Mouse (Mus musculus): ENCODE data around the gene Cdc42bpa. TPM values are rescaled to one million over a fixed set of nuclear protein-coding genes. Genes with fewer than 3 reads are reported as not detected.

The Cdc42bpa gene
- polyA plus RNA-seq, 1 experiment: 80.2 TPM

GRCm38 (mm10) chr1:180182731-180183130, 222.5 kb downstream of the Cdc42bpa start:
- no peak overlapping the region for H3K4me3 ChIP-seq (ENCODE audit: insufficient read depth, low read depth, low read length)
- H3K4me1 ChIP-seq (ENCODE audit: control insufficient read depth, insufficient read depth, low read length): no peaks in the 10 kb centered on the region
- TF ChIP-seq CTCF (IDR thresholded peaks at IDR 0.05; ENCODE audit: insufficient read depth, low read depth, low read length) (no peak), POLR2A (IDR thresholded peaks at IDR 0.05; ENCODE audit: insufficient read depth, low read depth, low read length) (no peak)
- no peak overlapping the region for H3K27ac ChIP-seq (ENCODE audit: insufficient read depth, low read depth, low read length)
- 91% methylated on average over 3 of the region's 3 CpGs for WGBS

- Histone ChIP-seq H3K27ac (ENCODE audit: insufficient read depth, low read depth, low read length) (no peak overlapping the region), H3K4me1 (ENCODE audit: control insufficient read depth, insufficient read depth, low read length) (no peaks in the 10 kb centered on the region), H3K4me3 (ENCODE audit: insufficient read depth, low read depth, low read length) (no peak overlapping the region)
- TF ChIP-seq POLR2A (IDR thresholded peaks at IDR 0.05; ENCODE audit: insufficient read depth, low read depth, low read length): no peak
- no peak for TF ChIP-seq CTCF (IDR thresholded peaks at IDR 0.05; ENCODE audit: insufficient read depth, low read depth, low read length)
- 93% methylated on average over 6 of the region's 6 CpGs for WGBS
Measured at GRCm38 (mm10) chr1:180183525-180184159, 223.4 kb downstream of the Cdc42bpa start.

GRCm38 (mm10) chr1:180184768-180185167, 224.5 kb downstream of the Cdc42bpa start:
- H3K27ac ChIP-seq (ENCODE audit: insufficient read depth, low read depth, low read length): no peak overlapping the region
- TF ChIP-seq CTCF (IDR thresholded peaks at IDR 0.05; ENCODE audit: insufficient read depth, low read depth, low read length) (no peak), POLR2A (IDR thresholded peaks at IDR 0.05; ENCODE audit: insufficient read depth, low read depth, low read length) (no peak)
- H3K4me3 ChIP-seq (ENCODE audit: insufficient read depth, low read depth, low read length): no peak overlapping the region
- 77% methylated on average over 7 of the region's 7 CpGs for WGBS
- no peaks in the 10 kb centered on the region for H3K4me1 ChIP-seq (ENCODE audit: control insufficient read depth, insufficient read depth, low read length)

- no peak overlapping the region for H3K4me3 ChIP-seq (ENCODE audit: insufficient read depth, low read depth, low read length)
- WGBS: 83% methylated on average over 5 of the region's 5 CpGs
- TF ChIP-seq CTCF (IDR thresholded peaks at IDR 0.05; ENCODE audit: insufficient read depth, low read depth, low read length) (no peak), POLR2A (IDR thresholded peaks at IDR 0.05; ENCODE audit: insufficient read depth, low read depth, low read length) (no peak)
Measured at GRCm38 (mm10) chr1:180185877-180186276, 225.6 kb downstream of the Cdc42bpa start.

GRCm38 (mm10) chr1:180186371-180186770, 226.1 kb downstream of the Cdc42bpa start:
- peaks cover 9% of the 10 kb centered on the region for H3K4me1 ChIP-seq (ENCODE audit: control insufficient read depth, insufficient read depth, low read length)
- TF ChIP-seq POLR2A (IDR thresholded peaks at IDR 0.05; ENCODE audit: insufficient read depth, low read depth, low read length) (no peak), CTCF (IDR thresholded peaks at IDR 0.05; ENCODE audit: insufficient read depth, low read depth, low read length) (no peak)
- no peak overlapping the region for H3K4me3 ChIP-seq (ENCODE audit: insufficient read depth, low read depth, low read length)
- H3K27ac ChIP-seq (ENCODE audit: insufficient read depth, low read depth, low read length): no peak overlapping the region
- 86% methylated on average over 3 of the region's 3 CpGs for WGBS

More at GRCm38 (mm10) chr1:180185877-180186276, 225.6 kb downstream of the Cdc42bpa start:
- H3K4me1 ChIP-seq (ENCODE audit: control insufficient read depth, insufficient read depth, low read length): peaks cover 5% of the 10 kb centered on the region; the same call in 1 of the 2 replicates
- no peak overlapping the region for H3K27ac ChIP-seq (ENCODE audit: insufficient read depth, low read depth, low read length)

GRCm38 (mm10) chr1:180188951-180189350, 228.7 kb downstream of the Cdc42bpa start:
- WGBS: 84% methylated on average over 4 of the region's 4 CpGs
- Histone ChIP-seq H3K4me1 (ENCODE audit: control insufficient read depth, insufficient read depth, low read length) (peaks cover 23% of the 10 kb centered on the region), H3K4me3 (ENCODE audit: insufficient read depth, low read depth, low read length) (no peak overlapping the region), H3K27ac (ENCODE audit: insufficient read depth, low read depth, low read length) (no peak overlapping the region)
- TF ChIP-seq POLR2A (IDR thresholded peaks at IDR 0.05; ENCODE audit: insufficient read depth, low read depth, low read length) (no peak), CTCF (IDR thresholded peaks at IDR 0.05; ENCODE audit: insufficient read depth, low read depth, low read length) (no peak)

GRCm38 (mm10) chr1:180191112-180191511, 230.8 kb downstream of the Cdc42bpa start:
- no peak for TF ChIP-seq CTCF (IDR thresholded peaks at IDR 0.05; ENCODE audit: insufficient read depth, low read depth, low read length)
- no peak for TF ChIP-seq POLR2A (IDR thresholded peaks at IDR 0.05; ENCODE audit: insufficient read depth, low read depth, low read length)
- H3K4me1 ChIP-seq (ENCODE audit: control insufficient read depth, insufficient read depth, low read length): peaks cover 35% of the 10 kb centered on the region
- WGBS: 49% methylated on average over 8 of the region's 8 CpGs
- H3K27ac ChIP-seq (ENCODE audit: insufficient read depth, low read depth, low read length): no peak overlapping the region
- H3K4me3 ChIP-seq (ENCODE audit: insufficient read depth, low read depth, low read length): no peak overlapping the region; the same call in 1 of the 2 replicates

- H3K4me1 ChIP-seq (ENCODE audit: control insufficient read depth, insufficient read depth, low read length): peaks cover 37% of the 10 kb centered on the region
- H3K4me3 ChIP-seq (ENCODE audit: insufficient read depth, low read depth, low read length): no peak overlapping the region; the same call in 1 of the 2 replicates
- 59% methylated on average over 7 of the region's 7 CpGs for WGBS
- TF ChIP-seq POLR2A (IDR thresholded peaks at IDR 0.05; ENCODE audit: insufficient read depth, low read depth, low read length): no peak
- TF ChIP-seq CTCF (IDR thresholded peaks at IDR 0.05; ENCODE audit: insufficient read depth, low read depth, low read length): no peak
- no peak overlapping the region for H3K27ac ChIP-seq (ENCODE audit: insufficient read depth, low read depth, low read length)
Measured at GRCm38 (mm10) chr1:180191651-180192220, 231.5 kb downstream of the Cdc42bpa start.

- no peak overlapping the region; the same call in 1 of the 2 replicates for H3K27ac ChIP-seq (ENCODE audit: insufficient read depth, low read depth, low read length)
- TF ChIP-seq CTCF (IDR thresholded peaks at IDR 0.05; ENCODE audit: insufficient read depth, low read depth, low read length) (no peak), POLR2A (IDR thresholded peaks at IDR 0.05; ENCODE audit: insufficient read depth, low read depth, low read length) (no peak)
- H3K4me1 ChIP-seq (ENCODE audit: control insufficient read depth, insufficient read depth, low read length): peaks cover 37% of the 10 kb centered on the region
- 70% methylated on average over 4 of the region's 4 CpGs for WGBS
- H3K4me3 ChIP-seq (ENCODE audit: insufficient read depth, low read depth, low read length): no peak overlapping the region
Measured at GRCm38 (mm10) chr1:180192866-180193265, 232.6 kb downstream of the Cdc42bpa start.

Measured in olfactory bulb, adult 2 months (tissue).